Mouse (Mus musculus) layer of hippocampus, postnatal 14 days (tissue): ENCODE measurements at regions not wholly inside any gene's neighbourhood (a gene's known extent, or its start where the extent isn't known, plus 50 kb on each side); places are given as distances from the start of the nearest gene placed in this dataset.

ENCODE experiments used
- DNase-seq, 2 experiments: peaks; one replicate each; pipeline ENCODE4 v3.0.0; 2021 to 2022; ENCODE audit warnings: low spot score in 2 of 2, mixed read lengths in 1 of 2

GRCm38 (mm10) chr15:60632789-60633456 lies 220.7 kb downstream of the Fam84b start:
- peak in 1 of 2 experiments; percentile 38 for DNase-seq

- DNase-seq = peak in 1 of 2 experiments; percentile 43
Observed at GRCm38 (mm10) chr15:60630756-60631402, 222.7 kb downstream of the Fam84b start.

- DNase-seq = no peak
Observed at GRCm38 (mm10) chr15:60618801-60619200, 234.8 kb downstream of the Fam84b start.

- DNase-seq = no peak
Observed at GRCm38 (mm10) chr15:60617371-60617770, 236.2 kb downstream of the Fam84b start.

GRCm38 (mm10) chr15:60601885-60602284 lies 251.7 kb downstream of the Fam84b start:
- no peak for DNase-seq

GRCm38 (mm10) chr15:60577084-60577483 lies 276.5 kb downstream of the Fam84b start:
- no peak for DNase-seq

GRCm38 (mm10) chr15:60566267-60566666 lies 287.3 kb downstream of the Fam84b start:
- DNase-seq = no peak

GRCm38 (mm10) chr15:60565017-60565416 lies 288.6 kb downstream of the Fam84b start:
- no peak for DNase-seq

- DNase-seq = no peak
Observed at GRCm38 (mm10) chr15:60560641-60561040, 292.9 kb downstream of the Fam84b start.

GRCm38 (mm10) chr15:60555691-60556090 lies 297.9 kb downstream of the Fam84b start:
- DNase-seq = no peak

GRCm38 (mm10) chr15:60554587-60554986 lies 299.0 kb downstream of the Fam84b start:
- no peak for DNase-seq

GRCm38 (mm10) chr15:60548045-60548444 lies 305.5 kb downstream of the Fam84b start:
- DNase-seq = no peak

- DNase-seq = no peak
Observed at GRCm38 (mm10) chr15:60537191-60537590, 316.4 kb downstream of the Fam84b start.

- no peak for DNase-seq
Observed at GRCm38 (mm10) chr15:60534701-60535100, 318.9 kb downstream of the Fam84b start.

- no peak for DNase-seq
Observed at GRCm38 (mm10) chr15:60516810-60517209, 336.8 kb downstream of the Fam84b start.

GRCm38 (mm10) chr15:60476755-60477310 lies 376.7 kb downstream of the Fam84b start:
- DNase-seq = no peak

- DNase-seq = no peak
Observed at GRCm38 (mm10) chr15:60475086-60475485, 378.5 kb downstream of the Fam84b start.

GRCm38 (mm10) chr15:60431916-60432315 lies 415.5 kb upstream of the 4933412E24Rik start:
- no peak for DNase-seq

GRCm38 (mm10) chr15:60419081-60419480 lies 402.7 kb upstream of the 4933412E24Rik start:
- peak; percentile 2 to 16 for DNase-seq

- no peak for DNase-seq
Observed at GRCm38 (mm10) chr15:60392267-60392666, 375.9 kb upstream of the 4933412E24Rik start.

- no peak for DNase-seq
Observed at GRCm38 (mm10) chr15:60390336-60390735, 373.9 kb upstream of the 4933412E24Rik start.

GRCm38 (mm10) chr15:60387962-60388361 lies 371.5 kb upstream of the 4933412E24Rik start:
- peak in 1 of 2 experiments; percentile 52 for DNase-seq
